Mouse (Mus musculus): ENCODE results near the gene Tuba1b. TPM values are rescaled to one million over a fixed set of nuclear protein-coding genes. Genes with fewer than 3 reads are reported as not detected.
"Not testable (repeated sequence)": the region's sequence is repeated elsewhere in the genome, so short reads cannot be mapped to it uniquely, and the experiment has no call there.

The Tuba1b gene
- total RNA-seq, 2 experiments from 2014 or later: 1,107 to 1,135 TPM

DNA sequence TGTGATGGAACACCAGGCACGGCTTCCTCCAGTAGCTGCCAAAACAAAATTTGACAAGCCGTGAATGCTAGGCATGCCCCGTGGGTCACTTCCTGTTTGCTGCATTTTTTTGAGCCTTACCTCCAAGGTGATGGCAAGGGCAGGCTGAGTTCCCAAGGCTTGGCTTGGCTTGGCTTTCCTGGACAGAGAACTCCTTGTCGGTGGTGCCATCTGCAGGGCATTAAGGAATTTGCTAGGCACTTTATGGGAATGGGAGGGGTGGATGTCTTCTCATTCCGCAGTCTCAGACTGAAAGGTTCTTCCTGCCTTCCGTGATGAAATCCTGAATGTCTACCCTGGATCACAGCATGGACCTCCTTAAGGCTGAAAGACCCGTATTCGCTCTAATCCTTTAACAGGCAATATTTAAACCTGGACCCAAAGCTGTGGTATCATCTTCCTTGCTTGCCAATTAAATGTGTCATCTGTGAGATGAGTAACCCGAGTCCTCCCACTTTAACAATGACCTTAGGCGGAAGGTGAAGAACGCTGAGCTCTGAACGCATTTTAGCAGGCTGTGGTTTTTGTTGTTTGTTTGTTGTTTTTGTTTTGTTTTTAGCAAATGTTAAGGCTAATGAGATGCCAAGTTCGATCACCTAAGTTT lies 5.6 kb downstream of the Tuba1b start:
- intact Hi-C loops (cut with DNase I): no loop called here

GRCm38 (mm10) chr15:98927566-98927965 lies 6.8 kb downstream of the Tuba1b start:
- intact Hi-C loops (cut with DNase I): no loop called here
- DNase-seq: no peak

More for the DNA sequence above, 5.6 kb downstream of the Tuba1b start:
- DNase-seq: peak; percentile 77

GRCm38 (mm10) chr15:98924682-98925081 lies 9.7 kb downstream of the Tuba1b start:
- intact Hi-C loops (cut with DNase I): no loop called here
- DNase-seq: no peak

DNA sequence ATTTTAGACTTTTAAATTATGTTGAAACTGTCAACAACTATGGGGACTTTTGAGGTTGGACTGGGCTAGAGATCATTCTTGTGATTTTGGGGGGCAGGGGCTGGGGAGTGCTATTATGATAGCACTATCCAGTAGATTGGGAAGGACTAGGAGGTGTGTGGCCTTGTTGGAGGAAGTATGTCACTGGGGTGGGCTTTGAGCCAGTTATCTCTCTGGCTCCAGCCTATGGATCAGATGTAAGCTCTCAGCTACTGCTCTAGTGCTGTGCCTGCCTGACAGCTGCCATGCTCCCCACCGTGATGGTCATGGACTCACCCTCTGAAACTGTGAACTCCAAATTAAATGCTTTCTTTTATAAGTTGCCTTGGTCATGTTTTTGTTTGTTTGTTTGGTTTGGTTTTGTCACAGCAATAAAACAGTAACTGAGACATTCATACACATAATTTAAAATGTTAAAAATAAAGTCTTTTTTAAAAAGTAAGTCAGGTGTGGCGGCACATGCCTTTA lies 11.3 kb downstream of the Tuba1b start:
- DNase-seq: no peak
- intact Hi-C loops (cut with DNase I): no loop called here

DNA sequence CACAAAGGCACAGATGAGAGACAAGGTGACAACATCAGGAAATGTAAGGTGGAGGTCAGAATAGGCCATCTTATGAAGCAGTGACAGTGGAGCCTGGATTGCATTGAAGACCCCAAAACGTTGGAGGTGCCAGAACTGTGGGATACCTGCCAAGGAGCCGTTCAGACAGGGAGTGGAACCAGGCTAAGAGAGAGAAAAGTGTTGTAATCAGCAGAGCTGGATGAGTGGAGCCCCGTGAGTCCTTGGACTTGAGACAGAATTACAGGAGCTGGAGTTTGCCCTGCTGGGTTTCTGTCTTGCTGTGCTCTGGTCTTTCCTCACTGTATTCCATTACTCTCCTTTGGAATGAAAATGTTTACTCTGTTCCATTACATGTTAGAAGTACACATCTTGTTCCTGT lies 11.8 kb downstream of the Tuba1b start:
- DNase-seq: no peak
- intact Hi-C loops (cut with DNase I): no loop called here

DNA sequence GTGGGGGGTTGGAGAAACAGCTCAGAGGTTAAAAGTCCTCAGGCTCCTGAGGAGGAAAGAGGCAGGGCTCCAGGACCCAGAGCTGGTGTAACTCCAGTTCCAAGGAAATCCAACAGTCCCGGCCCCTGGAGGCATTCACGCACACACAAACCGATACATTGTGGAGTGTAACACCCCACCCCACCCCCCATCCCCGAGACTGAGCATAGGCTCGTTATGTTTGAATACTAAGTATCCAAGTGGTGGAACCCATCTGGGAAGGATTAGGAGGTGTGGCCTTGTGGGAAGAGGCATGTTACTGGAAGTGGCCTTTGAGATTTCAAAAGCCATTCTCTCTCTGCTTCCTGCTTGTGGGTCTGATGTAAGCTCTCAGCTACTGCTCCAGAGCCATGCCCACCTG lies 12.9 kb downstream of the Tuba1b start:
- no peak for DNase-seq
- intact Hi-C loops (cut with DNase I): no loop called here

DNA sequence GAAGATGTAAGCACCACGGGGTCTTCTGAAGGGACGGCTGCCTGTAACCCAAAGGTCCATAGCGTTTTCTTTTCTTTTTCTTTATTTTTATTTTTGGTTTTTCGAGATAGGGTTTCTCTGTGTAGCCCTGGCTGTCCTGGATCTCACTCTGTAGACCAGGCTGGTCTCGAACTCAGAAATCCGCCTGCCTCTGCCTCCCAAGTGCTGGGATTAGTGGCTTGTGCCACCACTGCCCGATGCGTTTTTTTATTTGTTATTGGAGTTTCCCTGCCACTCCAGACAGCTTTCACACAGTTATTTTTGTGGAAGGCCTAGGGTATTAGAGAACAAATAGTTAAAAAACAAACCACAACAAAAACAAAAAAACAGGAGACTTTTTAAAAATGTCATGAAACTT lies 15.9 kb downstream of the Tuba1b start:
- DNase-seq: not testable (repeated sequence)
- intact Hi-C loops (cut with DNase I): loop anchor here (5.0 kb wide), 1 partner anchor 36 kb away; no protein-coding TSS in a partner anchor

DNA sequence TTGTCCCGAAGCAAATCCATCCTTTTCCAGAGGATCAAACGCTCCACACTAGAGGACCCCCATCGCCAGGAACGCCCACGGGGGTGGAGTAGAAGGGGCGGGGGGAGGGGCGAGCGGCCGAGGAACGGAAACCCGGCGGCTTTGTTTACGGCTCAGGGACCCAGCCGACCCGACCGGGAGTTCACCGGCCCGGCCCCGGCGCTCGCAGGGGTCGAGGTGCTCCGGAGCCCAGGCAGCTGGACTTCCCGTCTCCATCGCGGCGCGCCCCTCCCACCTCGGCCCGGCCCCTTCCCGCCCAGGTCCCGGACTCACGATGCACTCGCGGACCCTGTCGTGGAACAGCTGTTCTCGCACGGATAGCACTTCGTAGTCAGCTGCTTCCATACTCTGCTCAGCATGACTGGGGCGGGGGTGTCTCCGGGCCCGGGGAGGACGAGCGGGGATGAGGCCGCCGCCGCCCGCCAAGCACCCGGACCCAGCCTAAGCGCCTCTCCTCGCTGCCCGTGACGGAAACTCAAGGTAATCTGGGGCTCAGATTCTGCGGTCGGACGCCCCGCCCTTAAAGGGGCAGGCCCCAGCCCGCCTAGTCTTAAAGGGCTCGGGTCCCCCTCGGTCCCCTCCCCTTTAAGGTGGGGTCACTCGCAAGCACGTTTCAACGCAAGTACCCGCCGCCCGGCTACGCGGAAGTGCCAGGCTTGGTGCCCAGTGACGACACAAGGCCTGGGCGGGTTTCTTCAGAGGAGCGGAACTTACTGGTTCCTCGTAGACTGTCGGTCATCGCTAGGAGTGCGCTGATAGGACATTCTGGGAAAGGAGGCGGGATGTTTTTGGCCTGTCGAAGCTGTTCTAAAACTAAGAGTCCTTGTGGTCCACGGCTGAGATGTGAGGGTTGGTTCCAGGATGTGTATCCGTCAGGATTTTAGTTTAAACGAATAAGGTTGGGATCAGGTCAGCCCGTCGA lies 16.5 kb downstream of the Tuba1b start, which contains the start of gene Lmbr1l:
Gene Lmbr1l (minus strand): TSS at position 694 of the 961 bp plus-strand sequence.
- peak; percentile 99 for DNase-seq
- intact Hi-C loops (cut with DNase I): loop anchor here (5.0 kb wide), 1 partner anchor 36 kb away; no protein-coding TSS in a partner anchor

- DNase-seq: no peak
- intact Hi-C loops (cut with DNase I): loop anchor here (5.0 kb wide), 1 partner anchor 35 kb away; no protein-coding TSS in a partner anchor
These were observed 17.3 kb downstream of the Tuba1b start for GRCm38 (mm10) chr15:98917091-98917490.

DNA sequence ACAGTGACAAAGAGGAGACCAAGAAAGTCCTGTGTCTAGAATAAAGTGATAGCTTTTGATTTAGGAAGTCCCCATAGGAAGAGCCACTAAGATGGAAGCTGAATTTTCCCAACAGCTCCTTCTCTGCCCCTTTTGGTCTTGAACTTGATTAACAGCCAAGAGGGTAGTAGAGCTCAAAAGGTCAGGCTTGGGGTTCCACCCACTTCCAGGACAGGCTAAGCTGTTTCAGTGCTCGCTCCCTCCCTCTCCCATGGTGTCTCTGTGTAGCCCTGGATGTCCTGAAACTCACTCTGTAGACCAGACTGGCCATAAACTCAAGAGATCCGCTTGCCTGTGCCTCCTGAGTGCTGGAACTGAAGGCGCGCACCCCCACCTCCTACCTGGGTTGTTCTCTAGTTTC lies 18.3 kb downstream of the Tuba1b start:
- intact Hi-C loops (cut with DNase I): loop anchor here (5.0 kb wide), 1 partner anchor 34 kb away; no protein-coding TSS in a partner anchor

GRCm38 (mm10) chr15:98914903-98915302 lies 19.5 kb downstream of the Tuba1b start:
- intact Hi-C loops (cut with DNase I): loop anchor here (5.0 kb wide), 1 partner anchor 33 kb away; no protein-coding TSS in a partner anchor
- DNase-seq: no peak

More for the DNA sequence above, 18.3 kb downstream of the Tuba1b start:
- DNase-seq: no peak

GRCm38 (mm10) chr15:98904692-98905091 lies 29.7 kb downstream of the Tuba1b start:
- DNase-seq: peak; percentile 59
- intact Hi-C loops (cut with DNase I): no loop called here

DNA sequence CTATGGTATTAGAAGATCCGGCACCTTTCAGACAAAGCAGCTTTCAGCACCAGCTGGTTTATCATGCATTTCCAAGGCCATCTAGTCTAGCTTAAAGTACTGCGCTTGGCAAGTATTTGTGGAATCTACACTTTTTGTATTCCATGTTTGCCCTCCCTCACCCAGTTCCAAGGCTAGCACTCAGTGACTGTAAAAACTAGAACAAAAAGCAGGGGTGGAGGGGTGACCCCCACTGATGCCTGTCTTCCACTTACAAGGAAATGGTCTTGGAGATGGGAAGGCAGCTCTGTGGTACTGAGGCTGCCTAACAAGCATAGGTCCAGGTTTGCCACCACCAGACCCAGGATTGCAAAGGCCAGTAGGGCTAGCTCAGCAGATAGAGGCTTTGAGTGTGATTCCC lies 31.8 kb downstream of the Tuba1b start:
- DNase-seq: no peak
- intact Hi-C loops (cut with DNase I): no loop called here

DNA sequence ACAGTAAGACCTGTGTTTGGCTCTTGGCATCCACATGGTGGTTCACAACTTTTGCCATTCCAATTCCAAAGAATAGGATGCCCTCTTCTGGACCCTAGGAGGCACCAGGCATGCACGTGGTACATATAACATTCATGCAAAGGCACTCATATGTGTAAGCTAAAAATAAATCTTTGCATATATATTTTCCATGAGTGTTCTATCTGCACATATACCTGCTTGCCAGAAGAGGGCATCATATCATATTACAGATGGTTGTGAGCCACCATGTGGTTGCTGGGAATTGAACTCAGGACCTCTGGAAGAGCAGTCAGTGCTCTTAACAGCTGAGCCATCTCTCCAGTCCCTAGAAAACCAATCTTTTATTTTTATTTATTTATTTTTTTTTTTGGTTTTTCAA lies 32.8 kb downstream of the Tuba1b start:
- intact Hi-C loops (cut with DNase I): no loop called here
- DNase-seq: no peak

GRCm38 (mm10) chr15:98897928-98898800 lies 36.2 kb downstream of the Tuba1b start, which contains the start of gene Dhh:
TSS of gene Dhh (minus strand) at chr15:98898540.
- no peak for DNase-seq
- intact Hi-C loops (cut with DNase I): no loop called here

DNA sequence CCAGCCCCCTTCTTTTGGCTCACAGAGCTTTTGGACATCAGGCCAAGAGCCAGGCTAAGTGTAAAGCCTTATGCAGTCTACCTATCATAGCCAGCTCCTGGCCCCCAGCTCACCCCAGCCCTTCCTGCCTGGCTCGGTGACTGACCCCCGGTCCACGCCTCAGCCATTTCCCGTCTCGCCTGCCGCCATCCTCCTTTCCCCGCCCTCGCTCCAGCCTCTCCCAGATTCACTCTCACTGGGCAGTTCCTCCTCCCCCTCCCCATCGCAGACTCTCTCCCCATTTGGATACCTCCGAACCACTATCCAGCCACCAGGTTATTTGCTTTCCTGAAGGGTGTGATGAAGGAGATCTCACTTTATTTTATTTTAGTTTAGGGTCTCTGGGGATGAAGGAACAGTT lies 36.9 kb downstream of the Tuba1b start:
- intact Hi-C loops (cut with DNase I): no loop called here
- DNase-seq: no peak

DNA sequence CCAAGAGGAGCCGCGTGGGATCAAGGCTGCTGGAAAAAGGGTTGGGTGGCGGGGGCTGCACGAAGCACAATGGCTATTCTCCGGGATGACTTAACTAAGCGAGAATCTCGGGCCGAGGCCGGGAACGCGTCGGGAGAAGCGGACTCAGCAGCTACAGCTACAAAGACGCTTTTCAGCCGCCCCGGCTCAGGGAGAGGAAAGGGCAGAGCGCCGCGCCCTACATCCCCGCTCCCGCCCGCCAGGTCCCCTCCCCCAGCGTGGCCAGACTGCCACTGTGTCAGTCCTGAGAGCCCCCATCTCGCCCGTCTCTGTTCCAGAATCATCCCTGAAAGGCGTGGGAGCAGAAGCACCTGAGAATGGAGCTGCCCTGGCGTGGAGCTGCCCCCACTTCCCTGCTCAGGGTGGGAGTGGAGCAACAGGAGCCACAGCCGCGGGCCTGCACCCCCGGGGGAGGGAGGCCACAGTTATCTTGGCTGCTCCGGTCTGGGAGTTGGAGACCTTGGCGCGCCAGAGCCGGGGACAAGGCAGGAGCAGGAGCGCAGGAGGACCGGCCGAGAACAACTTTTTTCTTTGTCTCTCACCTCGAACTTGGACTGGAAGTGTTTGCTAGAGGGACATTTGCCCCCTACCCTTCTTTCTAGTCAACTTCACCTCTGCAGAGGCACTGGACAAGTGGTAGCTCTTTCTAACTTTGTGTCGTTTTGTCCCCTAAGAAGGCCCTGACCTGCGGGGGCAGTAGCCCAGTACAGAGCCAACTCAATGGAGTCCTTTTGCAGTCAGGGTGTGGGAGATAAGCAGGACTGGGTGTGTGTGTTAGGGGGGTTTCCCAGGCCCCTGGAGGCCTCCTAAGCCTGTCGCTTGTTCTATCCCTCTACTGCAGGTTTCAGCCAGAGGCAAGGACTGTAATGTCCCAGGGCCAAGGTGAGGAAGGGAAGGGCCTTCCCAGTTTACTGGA lies 38.5 kb downstream of the Tuba1b start:
- intact Hi-C loops (cut with DNase I): no loop called here
- DNase-seq: no peak

DNA sequence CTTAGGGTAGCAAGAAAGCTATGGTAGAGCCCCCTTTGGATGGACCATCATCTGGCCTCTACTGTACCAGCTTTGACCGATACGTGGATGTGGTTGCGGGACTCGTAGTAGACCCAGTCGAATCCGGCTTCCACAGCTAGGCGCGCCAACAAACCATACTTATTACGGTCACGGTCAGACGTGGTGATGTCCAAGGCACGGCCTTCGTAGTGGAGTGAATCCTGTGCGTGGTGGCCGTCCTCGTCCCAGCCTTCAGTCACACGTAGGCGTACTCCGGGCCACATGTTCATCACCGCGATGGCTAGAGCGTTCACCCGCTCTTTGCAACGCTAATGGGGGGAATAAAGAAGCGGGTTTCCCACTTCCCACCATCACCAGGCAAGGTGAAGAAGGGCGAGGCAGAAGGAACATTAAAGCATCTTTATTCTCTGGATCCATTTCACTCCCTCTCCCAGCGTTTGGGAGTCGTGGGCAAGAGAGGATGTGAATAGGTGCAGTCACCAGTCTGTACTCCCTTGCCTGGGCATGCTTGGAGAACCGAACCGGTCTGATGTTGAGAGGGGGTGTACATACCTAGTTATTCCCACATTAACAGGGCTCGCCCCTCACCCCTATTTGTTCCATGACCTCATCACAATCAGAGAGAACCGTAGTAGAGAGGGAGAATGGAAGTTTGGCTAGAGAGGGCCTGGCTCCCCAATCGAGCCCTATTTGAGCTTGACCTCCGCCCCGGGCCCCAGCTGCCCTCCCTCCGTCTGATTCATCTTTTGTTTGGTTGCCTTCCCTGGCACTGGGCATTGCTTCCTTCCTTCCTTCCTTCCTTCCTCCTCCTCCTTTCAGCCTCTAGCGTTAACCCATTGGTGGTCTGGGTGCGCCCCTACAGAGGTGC lies 39.4 kb downstream of the Tuba1b start:
- intact Hi-C loops (cut with DNase I): no loop called here

More for the DNA sequence above, 39.4 kb downstream of the Tuba1b start:
- no peak for DNase-seq
